Mouse (Mus musculus) cortical plate, adult 2 months (tissue): ENCODE measurements around the gene Cdk8. TPM values are rescaled to one million over a fixed set of nuclear protein-coding genes. Genes with fewer than 3 reads are reported as not detected.

Experiments used
- H3K27ac ChIP-seq: fragments of 200-500 bp; 2 replicates; pipeline ENCODE4 v1.5.1; 2012; ENCODE audit warnings: low read length, control low read depth, inconsistent platforms; ENCODE audit not compliant: insufficient read depth
- H3K4me1 ChIP-seq: fragments of 200-500 bp; 2 replicates; pipeline ENCODE4 v1.6.1; 2011; ENCODE audit warnings: low read length; ENCODE audit not compliant: control insufficient read depth, insufficient read depth
- H3K4me3 ChIP-seq: fragments of 200-500 bp; 2 replicates; pipeline ENCODE4 v1.5.1; 2011; ENCODE audit warnings: mild to moderate bottlenecking, low read length, control low read depth; ENCODE audit not compliant: insufficient read depth
- CTCF ChIP-seq: fragments of 200-500 bp; IDR thresholded peaks from 2 replicates; pipeline ENCODE4 v1.5.1; 2011; ENCODE audit warnings: mild to moderate bottlenecking, control low read depth, low read length; ENCODE audit not compliant: insufficient read depth; ENCODE audit errors: extremely low read depth
- POLR2A ChIP-seq: fragments of 200-500 bp; IDR thresholded peaks from 2 replicates; pipeline ENCODE4 v1.6.1; 2011; ENCODE audit warnings: mild to moderate bottlenecking, low read length, control low read depth; ENCODE audit not compliant: insufficient read depth; ENCODE audit errors: extremely low read depth
- polyA plus RNA-seq: library from polyadenylated mRNA; depleted of rRNA; stranded (reverse); fragments of >200 nt; gene quantifications from 2 replicates; pipeline ENCODE4 v1.2.3, GENCODE M21; 2012; rRNA removed

Cdk8 gene
- polyA plus RNA-seq, 1 experiment, result 33.7 TPM

DNA sequence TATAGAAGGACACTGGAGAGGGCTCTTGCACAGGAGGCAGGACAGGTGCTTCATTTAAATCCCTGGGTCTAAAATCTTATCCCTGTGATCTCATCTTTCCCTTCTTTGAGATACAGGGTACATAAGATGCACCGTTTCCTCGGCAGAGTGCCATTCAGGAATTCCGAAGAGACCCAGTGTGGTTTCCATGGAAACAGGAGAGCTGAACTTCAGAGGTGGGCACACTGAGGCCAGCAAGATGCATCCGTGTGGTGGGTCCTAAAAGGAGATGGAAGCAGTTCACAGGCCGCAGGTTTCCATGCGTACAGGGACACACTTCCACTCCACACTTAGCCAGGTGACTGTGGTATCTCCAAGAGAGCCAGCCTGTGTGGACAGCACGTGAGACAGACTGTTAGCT, 101.5 kb downstream of the Cdk8 start:
- TF ChIP-seq POLR2A, result no peak
- Histone ChIP-seq H3K4me1 (peaks cover 2% of the 10 kb centered on the region; the same call in 1 of the 2 replicates), H3K4me3 (no peak overlapping the region), H3K27ac (no peak overlapping the region)

DNA sequence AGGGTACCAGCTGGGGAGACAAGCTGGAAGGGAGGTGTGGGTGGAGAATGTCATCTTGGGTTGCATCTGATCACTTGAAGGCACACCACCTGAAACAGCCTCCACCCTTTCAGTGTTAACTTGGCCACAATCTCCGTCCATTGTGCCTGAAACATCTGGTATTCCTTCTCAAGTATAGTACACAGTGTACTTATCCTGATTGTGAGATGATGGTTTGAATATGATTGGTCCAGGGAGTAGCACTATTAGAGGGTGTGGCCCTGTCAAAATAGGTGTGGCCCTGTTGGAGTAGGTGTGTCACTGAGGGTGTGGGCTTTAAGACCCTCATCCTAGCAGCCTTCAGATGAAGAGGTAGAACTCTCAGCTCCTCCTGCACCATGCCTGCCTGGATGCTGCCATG, 103.4 kb downstream of the Cdk8 start:
- no peak overlapping the region for H3K27ac ChIP-seq
- H3K4me3 ChIP-seq, result no peak overlapping the region
- H3K4me1 ChIP-seq, result peaks cover 2% of the 10 kb centered on the region; the same call in 1 of the 2 replicates
- no peak for TF ChIP-seq CTCF
- TF ChIP-seq POLR2A, result no peak

GRCm38 (mm10) chr5:146338064-146338463, 107.0 kb downstream of the Cdk8 start:
- H3K4me1 ChIP-seq, result no peaks in the 10 kb centered on the region
- H3K27ac ChIP-seq, result no peak overlapping the region
- TF ChIP-seq CTCF, result no peak
- TF ChIP-seq POLR2A, result no peak
- H3K4me3 ChIP-seq, result no peak overlapping the region

DNA sequence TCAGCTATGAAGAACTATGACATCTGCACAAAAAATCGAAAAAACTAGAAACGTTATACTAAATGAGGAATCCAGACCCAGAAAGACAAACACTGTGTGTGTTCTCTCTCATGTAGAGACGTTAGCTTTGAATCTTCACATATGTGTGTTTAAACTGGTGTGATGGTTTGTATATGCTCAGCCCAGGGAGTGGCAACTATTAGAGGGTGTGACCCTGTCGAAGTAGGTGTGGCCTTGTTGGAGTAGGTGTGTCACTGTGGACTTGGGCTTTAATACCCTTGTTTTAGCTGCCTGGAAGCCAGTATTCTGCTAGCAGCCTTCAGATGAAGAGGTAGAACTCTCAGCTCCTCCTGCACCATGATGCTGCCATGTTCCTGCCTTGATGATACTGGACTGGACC, 109.0 kb downstream of the Cdk8 start:
- no peak for TF ChIP-seq CTCF
- TF ChIP-seq POLR2A, result no peak
- no peak overlapping the region for H3K4me3 ChIP-seq

DNA sequence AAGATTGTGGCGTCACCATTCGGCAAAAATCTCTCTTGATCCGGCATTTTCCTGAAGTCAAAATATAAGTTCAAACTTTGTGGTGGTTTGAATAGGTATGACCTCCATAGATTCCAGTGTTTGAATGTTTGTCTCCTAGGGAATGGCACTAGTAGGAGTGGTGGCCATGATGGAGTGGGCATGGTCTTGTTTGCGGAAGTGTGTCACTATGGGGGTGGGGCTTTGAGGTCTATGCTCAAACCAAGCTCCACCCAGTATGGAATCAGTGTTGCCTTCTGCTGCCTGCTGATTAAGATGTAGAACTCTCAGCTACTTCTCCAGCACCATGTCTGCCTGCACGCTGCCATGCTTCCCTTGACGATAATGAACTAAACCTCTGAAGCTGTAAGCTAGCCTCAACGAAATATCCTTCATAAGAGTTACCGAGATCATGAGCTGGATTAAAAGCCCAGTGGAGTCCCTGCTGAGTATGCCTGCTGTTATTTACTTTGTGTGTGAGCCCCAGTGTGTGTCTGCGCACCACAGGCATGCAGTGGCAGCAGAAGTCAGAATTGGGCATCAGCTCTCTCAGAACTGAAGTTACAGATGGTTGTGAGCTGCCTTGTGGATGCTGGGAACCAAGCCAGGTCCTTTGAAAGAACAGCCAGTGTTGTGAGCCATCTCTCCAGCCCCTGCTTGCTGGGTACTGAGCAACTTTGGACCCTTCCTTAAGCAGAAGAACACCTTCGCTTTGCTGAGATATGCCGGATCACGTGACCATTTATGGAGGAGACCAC, 114.1 kb downstream of the Cdk8 start:
- Histone ChIP-seq H3K4me3 (no peak overlapping the region), H3K27ac (no peak overlapping the region)
- TF ChIP-seq CTCF, result no peak
- TF ChIP-seq POLR2A, result no peak

More for the DNA sequence above, 109.0 kb downstream of the Cdk8 start:
- Histone ChIP-seq H3K27ac (no peak overlapping the region), H3K4me1 (no peaks in the 10 kb centered on the region)

GRCm38 (mm10) chr5:146347081-146347480, 116.1 kb downstream of the Cdk8 start:
- Histone ChIP-seq H3K4me1 (no peaks in the 10 kb centered on the region; the same call in 1 of the 2 replicates), H3K4me3 (no peak overlapping the region), H3K27ac (no peak overlapping the region)
- TF ChIP-seq POLR2A (no peak), CTCF (no peak)

More for the DNA sequence above, 114.1 kb downstream of the Cdk8 start:
- H3K4me1 ChIP-seq, result no peaks in the 10 kb centered on the region; the same call in 1 of the 2 replicates

GRCm38 (mm10) chr5:146349183-146349582, 118.2 kb downstream of the Cdk8 start:
- no peaks in the 10 kb centered on the region; the same call in 1 of the 2 replicates for H3K4me1 ChIP-seq
- H3K4me3 ChIP-seq, result no peak overlapping the region
- TF ChIP-seq POLR2A, result no peak
- TF ChIP-seq CTCF, result no peak
- H3K27ac ChIP-seq, result no peak overlapping the region

DNA sequence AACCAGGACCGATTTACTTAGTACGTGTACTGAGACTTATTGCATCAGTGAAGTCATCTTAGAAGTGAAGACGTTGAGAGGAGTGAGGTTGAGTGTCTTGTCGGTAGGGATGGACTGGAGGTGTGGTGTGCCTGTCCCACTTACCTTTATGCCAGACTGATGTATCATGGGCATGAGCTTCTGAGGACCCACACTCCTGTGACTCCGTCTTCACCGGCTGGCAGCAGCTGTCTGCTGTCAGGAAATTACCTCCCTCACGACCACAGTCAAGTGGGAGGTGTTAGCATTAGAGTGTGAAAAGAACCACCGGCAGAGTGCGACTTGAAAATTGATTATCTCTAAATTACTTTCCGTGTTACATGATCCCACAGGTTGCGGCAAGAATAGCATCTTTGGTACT, 119.8 kb downstream of the Cdk8 start:
- Histone ChIP-seq H3K27ac (no peak overlapping the region), H3K4me1 (no peaks in the 10 kb centered on the region; the same call in 1 of the 2 replicates), H3K4me3 (no peak overlapping the region)
- TF ChIP-seq CTCF (no peak), POLR2A (no peak)

GRCm38 (mm10) chr5:146352006-146352405, 121.0 kb downstream of the Cdk8 start:
- Histone ChIP-seq H3K4me3 (no peak overlapping the region), H3K4me1 (no peaks in the 10 kb centered on the region; the same call in 1 of the 2 replicates), H3K27ac (no peak overlapping the region)
- TF ChIP-seq CTCF (no peak), POLR2A (no peak)

Other genes with a start within 250 kb of the Cdk8 start
- gene Cyp3a25, start 221.6 kb upstream of the Cdk8 start, polyA plus RNA-seq, result not detected in 2 replicates
- not detected in 2 replicates for gene Cyp3a59, start 152.0 kb upstream of the Cdk8 start, polyA plus RNA-seq
- gene Gm5565, start 70.7 kb upstream of the Cdk8 start, polyA plus RNA-seq, result not detected in 2 replicates
- not detected in 2 replicates for gene Gm6309, start 60.5 kb upstream of the Cdk8 start, polyA plus RNA-seq
- 0.71 and 1.1 TPM in 2 replicates for gene 1700001J03Rik, start 45.9 kb upstream of the Cdk8 start, polyA plus RNA-seq
- gene Rnf6, start 9.7 kb upstream of the Cdk8 start, polyA plus RNA-seq, result 47.5 and 51.1 TPM in 2 replicates
- 59.9 and 61.7 TPM in 2 replicates for gene Wasf3, start 153.8 kb downstream of the Cdk8 start, polyA plus RNA-seq